Mouse (Mus musculus): ENCODE measurements around the gene C2. TPM values are rescaled to one million over a fixed set of nuclear protein-coding genes. Genes with fewer than 3 reads are reported as not detected.

Gene C2
- polyA plus RNA-seq, 1 experiment from 2014 or later = 0.24 TPM

- H3K9me3 ChIP-seq (replicated peaks) = no peaks in the 10 kb centered on the region
- H3K27ac ChIP-seq (ENCODE audit: poor library complexity, severe bottlenecking) = peak within 1 kb of the TSS; percentile 15; the same call in 1 of the 2 replicates
- no peaks in the 10 kb centered on the region for H3K27me3 ChIP-seq (replicated peaks)
- H3K9ac ChIP-seq = peak within 1 kb of the TSS; percentile 79
- H3K4me1 ChIP-seq (replicated peaks) = peaks cover 19% of the 10 kb centered on the region
- peaks cover 21% of the 10 kb centered on the region for H3K36me3 ChIP-seq
- ATAC-seq (ENCODE audit: insufficient number of reproducible peaks, low FRiP score) = peak; percentile 98
- under 1% methylated on average over 38 of the region's 38 CpGs for WGBS
- H3K4me2 ChIP-seq = peak within 1 kb of the TSS; percentile 90
- H3K4me3 ChIP-seq = peak within 1 kb of the TSS; percentile 70
These were observed 33.1 kb upstream of the C2 start, which contains the start of gene Neu1 for GRCm38 (mm10) chr17:34931061-34931734. Gene Neu1, plus strand, starts transcription at chr17:34931253.

DNA sequence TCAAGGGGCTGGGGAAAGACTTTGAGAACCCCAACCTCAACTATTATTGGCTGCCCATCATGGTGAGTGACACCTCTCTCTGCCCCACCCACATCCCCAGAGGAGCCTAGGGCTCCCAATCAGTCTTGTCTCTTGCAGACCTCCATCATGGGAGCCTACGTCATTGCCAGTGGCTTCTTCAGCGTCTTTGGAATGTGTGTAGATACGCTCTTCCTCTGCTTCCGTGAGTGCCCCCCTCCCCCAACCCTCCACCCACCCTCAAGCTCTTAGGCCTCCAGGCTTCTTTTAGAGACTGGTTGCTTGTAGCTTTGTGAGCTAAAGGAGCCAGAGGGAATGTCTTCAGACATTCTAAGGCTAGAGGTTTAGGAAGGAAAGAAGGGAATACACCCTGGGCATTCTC, 30.8 kb upstream of the C2 start:
- 42% methylated on average over 4 of the region's 4 CpGs for WGBS
- Histone ChIP-seq H3K27ac (ENCODE audit: poor library complexity, severe bottlenecking) (no peak overlapping the region), H3K9me3 (replicated peaks) (no peaks in the 10 kb centered on the region), H3K27me3 (replicated peaks) (no peaks in the 10 kb centered on the region), H3K4me3 (no peak overlapping the region), H3K4me2 (no peak overlapping the region), H3K4me1 (replicated peaks) (peaks cover 14% of the 10 kb centered on the region), H3K9ac (no peak overlapping the region), H3K36me3 (peaks cover 2% of the 10 kb centered on the region; the same call in 1 of the 2 replicates)
- no peak for ATAC-seq (ENCODE audit: insufficient number of reproducible peaks, low FRiP score)

DNA sequence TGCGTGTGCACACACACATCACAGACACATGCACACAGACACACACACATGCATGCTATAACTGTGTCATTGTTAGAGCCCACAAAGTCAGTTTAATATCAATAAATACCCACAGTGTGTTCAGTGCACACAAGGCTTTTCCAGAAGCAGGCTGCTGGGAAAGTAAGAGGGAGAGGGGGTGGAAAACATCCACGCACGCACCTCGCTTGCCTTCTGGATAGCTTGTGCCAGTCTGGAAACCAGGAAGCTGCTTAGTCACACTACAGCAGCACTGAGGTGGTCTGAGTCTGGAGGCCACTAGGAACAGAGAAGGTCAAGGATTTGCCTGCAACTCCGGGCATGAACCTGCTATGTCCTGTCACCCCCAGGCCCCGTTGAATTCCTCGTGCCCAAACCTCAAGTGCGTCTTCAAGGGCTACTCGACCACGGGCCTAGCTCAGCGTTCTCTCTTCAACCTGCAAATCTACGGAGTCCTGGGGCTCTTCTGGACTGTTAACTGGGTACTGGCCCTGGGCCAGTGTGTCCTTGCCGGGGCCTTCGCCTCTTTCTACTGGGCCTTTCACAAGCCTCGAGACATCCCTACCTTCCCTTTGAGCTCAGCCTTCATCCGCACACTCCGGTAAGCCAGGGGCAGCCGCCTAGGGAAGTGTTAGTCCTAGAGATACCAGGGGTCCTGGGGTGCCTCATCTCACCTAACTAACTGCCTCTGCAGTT, 29.4 kb upstream of the C2 start:
- no peaks in the 10 kb centered on the region for H3K27me3 ChIP-seq (replicated peaks)
- no peak overlapping the region for H3K4me2 ChIP-seq
- H3K4me1 ChIP-seq (replicated peaks) = peaks cover 14% of the 10 kb centered on the region
- no peak overlapping the region for H3K27ac ChIP-seq (ENCODE audit: poor library complexity, severe bottlenecking)
- no peaks in the 10 kb centered on the region for H3K9me3 ChIP-seq (replicated peaks)
- ATAC-seq (ENCODE audit: insufficient number of reproducible peaks, low FRiP score) = no peak
- 73% methylated on average over 18 of the region's 18 CpGs for WGBS
- H3K4me3 ChIP-seq = no peak overlapping the region
- H3K9ac ChIP-seq = no peak overlapping the region
- H3K36me3 ChIP-seq = no peaks in the 10 kb centered on the region

GRCm38 (mm10) chr17:34924258-34924657, 26.2 kb upstream of the C2 start:
- H3K27me3 ChIP-seq (replicated peaks) = no peaks in the 10 kb centered on the region
- 0 out of 2 replicates have a peak, but pooled peaks cover 4% of the 10 kb centered on the region for H3K4me1 ChIP-seq (replicated peaks)
- no peaks in the 10 kb centered on the region for H3K36me3 ChIP-seq
- no peaks in the 10 kb centered on the region for H3K9me3 ChIP-seq (replicated peaks)
- H3K27ac ChIP-seq (ENCODE audit: poor library complexity, severe bottlenecking) = no peak overlapping the region
- no peak overlapping the region for H3K9ac ChIP-seq
- no peak overlapping the region for H3K4me2 ChIP-seq
- no peak overlapping the region for H3K4me3 ChIP-seq
- no peak for ATAC-seq (ENCODE audit: insufficient number of reproducible peaks, low FRiP score)
- WGBS = 74% methylated on average over 5 of the region's 5 CpGs

DNA sequence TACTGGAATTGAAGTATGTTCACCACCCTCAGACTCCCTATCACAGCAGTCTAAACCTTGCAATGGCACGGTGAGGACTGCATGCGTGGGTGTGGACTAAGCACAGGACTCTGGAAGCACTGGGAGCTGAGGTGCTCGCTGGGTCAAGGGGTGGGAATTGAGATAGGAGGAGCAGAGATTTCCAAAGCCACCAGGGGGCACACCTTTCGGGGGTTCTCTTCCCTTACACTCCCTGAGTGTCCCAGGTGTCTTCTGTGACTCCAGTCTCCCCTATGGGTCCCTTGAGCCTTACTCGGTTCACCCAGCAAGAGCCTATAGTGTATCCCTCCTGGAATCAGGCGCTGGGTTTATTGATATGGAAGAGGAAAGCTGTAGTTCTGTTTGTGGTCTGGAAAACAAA, 24.9 kb upstream of the C2 start:
- Histone ChIP-seq H3K9me3 (replicated peaks) (no peaks in the 10 kb centered on the region), H3K27ac (ENCODE audit: poor library complexity, severe bottlenecking) (no peak overlapping the region), H3K9ac (no peak overlapping the region), H3K4me3 (no peak overlapping the region), H3K4me1 (replicated peaks) (no peaks in the 10 kb centered on the region), H3K27me3 (replicated peaks) (no peaks in the 10 kb centered on the region), H3K36me3 (no peaks in the 10 kb centered on the region), H3K4me2 (no peak overlapping the region)
- ATAC-seq (ENCODE audit: insufficient number of reproducible peaks, low FRiP score) = no peak
- WGBS = 45% methylated on average over 6 of the region's 6 CpGs

DNA sequence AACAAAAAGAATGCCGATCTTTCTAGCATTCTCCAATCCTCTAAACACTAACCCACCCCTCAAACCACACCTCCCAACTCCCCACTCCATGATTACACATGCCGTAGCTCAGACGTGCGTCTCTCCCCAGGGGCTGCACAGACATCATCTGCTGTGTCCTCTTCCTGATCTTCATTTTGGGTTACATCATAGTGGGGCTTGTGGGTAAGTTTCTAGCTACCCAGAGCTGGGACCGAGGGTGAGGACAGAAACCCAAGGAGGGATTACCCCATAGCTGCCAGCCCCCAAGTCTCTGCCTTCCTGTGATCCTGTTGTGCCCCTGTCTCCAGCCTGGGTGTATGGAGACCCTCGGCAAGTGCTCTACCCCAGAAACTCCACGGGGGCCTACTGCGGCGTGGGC, 19.1 kb upstream of the C2 start:
- no peak for ATAC-seq (ENCODE audit: insufficient number of reproducible peaks, low FRiP score)
- H3K9me3 ChIP-seq (replicated peaks) = no peaks in the 10 kb centered on the region
- no peak overlapping the region for H3K9ac ChIP-seq
- H3K27me3 ChIP-seq (replicated peaks) = no peaks in the 10 kb centered on the region
- peaks cover 3% of the 10 kb centered on the region; the same call in 1 of the 2 replicates for H3K4me1 ChIP-seq (replicated peaks)
- WGBS = 67% methylated on average over 9 of the region's 9 CpGs
- no peak overlapping the region for H3K4me2 ChIP-seq
- no peak overlapping the region for H3K4me3 ChIP-seq
- H3K27ac ChIP-seq (ENCODE audit: poor library complexity, severe bottlenecking) = no peak overlapping the region
- H3K36me3 ChIP-seq = peaks cover 19% of the 10 kb centered on the region

DNA sequence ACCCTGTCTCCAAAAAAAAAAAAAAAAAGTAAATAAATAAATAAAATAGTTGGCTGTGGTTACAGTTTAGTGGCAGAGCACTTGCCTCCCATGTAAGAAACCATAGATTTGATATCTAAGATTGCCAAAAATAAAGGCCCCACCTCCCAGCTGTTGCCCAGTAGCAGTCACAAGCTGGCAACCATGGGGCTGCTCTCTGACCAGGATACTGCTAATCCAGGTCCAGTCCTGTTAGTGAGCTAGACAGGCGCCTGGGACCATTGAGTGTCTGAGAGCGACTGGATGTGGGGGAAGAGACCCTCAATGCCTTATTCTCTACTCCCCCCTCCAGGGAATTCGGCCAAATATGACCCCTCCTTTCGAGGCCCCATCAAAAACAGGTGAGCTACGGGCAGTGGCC, 18.3 kb upstream of the C2 start:
- H3K9ac ChIP-seq = no peak overlapping the region
- H3K4me2 ChIP-seq = no peak overlapping the region
- no peaks in the 10 kb centered on the region for H3K9me3 ChIP-seq (replicated peaks)
- WGBS = 84% methylated on average over 5 of the region's 5 CpGs
- H3K27me3 ChIP-seq (replicated peaks) = no peaks in the 10 kb centered on the region
- no peak for ATAC-seq (ENCODE audit: insufficient number of reproducible peaks, low FRiP score)
- H3K27ac ChIP-seq (ENCODE audit: poor library complexity, severe bottlenecking) = no peak overlapping the region
- peaks cover 28% of the 10 kb centered on the region for H3K36me3 ChIP-seq
- H3K4me1 ChIP-seq (replicated peaks) = peaks cover 3% of the 10 kb centered on the region; the same call in 1 of the 2 replicates
- H3K4me3 ChIP-seq = no peak overlapping the region

- whole genome bisulfite sequencing = 22% methylated on average over 11 of the region's 11 CpGs
- Histone ChIP-seq H3K4me1 (replicated peaks) (peaks cover 3% of the 10 kb centered on the region; the same call in 1 of the 2 replicates), H3K27me3 (replicated peaks) (no peaks in the 10 kb centered on the region), H3K27ac (ENCODE audit: poor library complexity, severe bottlenecking) (no peak overlapping the region), H3K9me3 (replicated peaks) (no peaks in the 10 kb centered on the region), H3K9ac (peak overlapping the region; percentile 12; the same call in 1 of the 2 replicates), H3K4me2 (peak overlapping the region; percentile 26), H3K36me3 (peaks cover 37% of the 10 kb centered on the region), H3K4me3 (no peak overlapping the region)
- ATAC-seq (ENCODE audit: insufficient number of reproducible peaks, low FRiP score) = 0 out of 2 replicates have a peak, but pooled peaks have one; percentile 19
These were observed 17.4 kb upstream of the C2 start for GRCm38 (mm10) chr17:34915410-34915831.

DNA sequence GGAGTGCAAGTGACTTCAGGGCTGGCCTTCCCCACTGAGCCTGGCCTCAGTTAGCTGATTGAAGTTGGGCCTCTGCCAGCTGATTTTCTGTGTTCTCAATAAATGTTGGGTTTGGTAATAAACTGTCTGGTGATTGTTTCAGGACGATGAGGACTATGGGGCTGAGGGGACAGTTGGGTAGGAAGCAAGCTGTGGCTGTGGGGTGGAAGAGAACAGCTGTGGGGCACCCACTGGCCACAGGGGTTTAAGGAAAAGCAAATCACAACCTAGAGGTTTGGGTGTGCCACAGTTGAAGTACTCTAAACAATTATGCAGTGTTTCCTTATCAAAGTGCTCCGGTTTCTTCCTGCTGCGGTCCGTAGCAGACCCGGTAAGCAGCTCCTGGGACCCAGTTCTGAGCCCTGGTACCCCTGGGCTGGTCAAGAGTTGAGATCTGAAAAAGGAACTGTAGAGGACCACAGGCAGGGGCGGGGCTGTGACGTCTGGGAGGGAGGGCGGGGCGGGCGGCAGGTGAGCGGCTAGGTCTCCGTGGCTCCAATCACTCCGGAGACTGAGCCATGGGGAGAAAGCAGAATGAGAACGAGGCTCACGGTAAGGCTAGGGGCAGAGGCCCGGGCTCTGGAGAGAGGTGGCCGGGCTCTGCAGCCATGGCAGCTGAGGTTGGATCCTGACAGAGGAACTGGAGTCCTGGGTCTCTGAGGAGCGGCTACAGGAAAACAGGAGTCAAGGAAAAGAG, 16.0 kb upstream of the C2 start, which contains the start of gene Slc44a4:
TSS of gene Slc44a4 (plus strand) at position 537 of the 736 bp plus-strand sequence.
- 33% methylated on average over 18 of the region's 18 CpGs for WGBS
- H3K27ac ChIP-seq (ENCODE audit: poor library complexity, severe bottlenecking) = no peak within 1 kb of the TSS
- no peak within 1 kb of the TSS for H3K4me2 ChIP-seq
- no peak for ATAC-seq (ENCODE audit: insufficient number of reproducible peaks, low FRiP score)
- H3K4me1 ChIP-seq (replicated peaks) = peaks cover 3% of the 10 kb centered on the region; the same call in 1 of the 2 replicates
- no peaks in the 10 kb centered on the region for H3K9me3 ChIP-seq (replicated peaks)
- H3K4me3 ChIP-seq = no peak within 1 kb of the TSS
- no peak within 1 kb of the TSS for H3K9ac ChIP-seq
- no peaks in the 10 kb centered on the region for H3K27me3 ChIP-seq (replicated peaks)
- peaks cover 50% of the 10 kb centered on the region for H3K36me3 ChIP-seq

GRCm38 (mm10) chr17:34911945-34912351, 13.9 kb upstream of the C2 start:
- Histone ChIP-seq H3K27me3 (replicated peaks) (no peaks in the 10 kb centered on the region), H3K36me3 (peaks cover 71% of the 10 kb centered on the region), H3K4me1 (replicated peaks) (peaks cover 3% of the 10 kb centered on the region; the same call in 1 of the 2 replicates), H3K4me3 (no peak overlapping the region), H3K9ac (no peak overlapping the region), H3K4me2 (no peak overlapping the region), H3K27ac (ENCODE audit: poor library complexity, severe bottlenecking) (no peak overlapping the region), H3K9me3 (replicated peaks) (no peaks in the 10 kb centered on the region)
- ATAC-seq (ENCODE audit: insufficient number of reproducible peaks, low FRiP score) = peak; percentile 48; the same call in 1 of the 2 replicates
- WGBS = 54% methylated on average over 5 of the region's 5 CpGs

DNA sequence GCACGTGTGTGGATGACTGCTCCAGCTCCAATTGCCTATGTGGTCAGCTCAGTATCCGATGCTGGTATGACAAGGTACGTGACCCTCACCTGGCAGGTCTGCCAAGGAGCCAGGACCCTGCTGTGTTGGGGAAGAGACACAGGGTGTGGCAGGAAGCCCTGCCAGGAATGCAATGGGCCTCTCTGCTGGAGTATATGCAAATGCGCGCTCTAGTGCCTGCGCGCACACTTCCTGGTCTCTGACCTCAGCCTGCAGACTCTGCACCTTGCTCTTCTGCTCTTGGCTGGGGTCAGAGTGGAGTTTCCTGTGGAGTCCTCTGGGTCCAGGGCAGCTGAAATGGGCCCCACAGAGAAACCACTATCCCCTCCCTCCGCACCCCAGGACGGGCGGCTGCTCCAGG, 12.9 kb upstream of the C2 start:
- H3K27ac ChIP-seq (ENCODE audit: poor library complexity, severe bottlenecking) = no peak overlapping the region
- no peak for ATAC-seq (ENCODE audit: insufficient number of reproducible peaks, low FRiP score)
- WGBS = 85% methylated on average over 10 of the region's 10 CpGs

More for the DNA sequence above, 12.9 kb upstream of the C2 start:
- peaks cover 3% of the 10 kb centered on the region; the same call in 1 of the 2 replicates for H3K4me1 ChIP-seq (replicated peaks)
- no peak overlapping the region for H3K4me3 ChIP-seq
- no peaks in the 10 kb centered on the region for H3K9me3 ChIP-seq (replicated peaks)
- peaks cover 81% of the 10 kb centered on the region for H3K36me3 ChIP-seq
- H3K27me3 ChIP-seq (replicated peaks) = no peaks in the 10 kb centered on the region
- no peak overlapping the region for H3K9ac ChIP-seq
- H3K4me2 ChIP-seq = no peak overlapping the region
